Mouse (Mus musculus) limb, embryonic 10.5 days (tissue): ENCODE measurements at regions not wholly inside any gene's neighbourhood (a gene's known extent, or its start where the extent isn't known, plus 50 kb on each side); places are given as distances from the start of the nearest gene placed in this dataset.
A peak's percentile ranks its signal among the peaks of the same experiment; 100 is the strongest.

Source experiments
- DNase-seq: peaks from one replicate; pipeline ENCODE4 v3.0.0-alpha.2; 2017; ENCODE audit warnings: low spot score
- H3K27ac ChIP-seq: fragments of 300-500 bp; sonication (generic); 2 replicates; pipeline ENCODE4 v1.5.1; 2016; ENCODE audit warnings: mild to moderate bottlenecking
- H3K27me3 ChIP-seq: fragments of 300-500 bp; sonication (generic); 2 replicates; pipeline ENCODE4 v1.6.1; 2016; ENCODE audit warnings: low read depth, mild to moderate bottlenecking; ENCODE audit not compliant: poor library complexity, severe bottlenecking
- H3K36me3 ChIP-seq: fragments of 300-500 bp; sonication (generic); 2 replicates; pipeline ENCODE4 v1.6.1; 2016; ENCODE audit warnings: mild to moderate bottlenecking, moderate library complexity
- H3K4me1 ChIP-seq: fragments of 300-500 bp; sonication (generic); 2 replicates; pipeline ENCODE4 v1.6.1; 2016
- H3K4me3 ChIP-seq: fragments of 300-500 bp; sonication (generic); 2 replicates; pipeline ENCODE4 v1.5.1; 2016; ENCODE audit warnings: mild to moderate bottlenecking, moderate library complexity
- H3K9me3 ChIP-seq: fragments of 300-500 bp; sonication (generic); replicated peaks from 2 replicates; pipeline ENCODE4 v1.6.1; 2016; ENCODE audit warnings: mild to moderate bottlenecking
- WGBS: fragments of 180-500 bp; shearing (Covaris S2); methylation state at CpG from one replicate; pipeline ENCODE4 v1.1.7; 2016; 5-methylcytosine and 5-hydroxymethylcytosine counted together

GRCm38 (mm10) chr12:99039497-99040322, 119.3 kb downstream of the Ttc8 start:
- Histone ChIP-seq H3K27me3 (no peaks in the 10 kb centered on the region), H3K4me3 (no peak overlapping the region)
- no peak for DNase-seq

DNA sequence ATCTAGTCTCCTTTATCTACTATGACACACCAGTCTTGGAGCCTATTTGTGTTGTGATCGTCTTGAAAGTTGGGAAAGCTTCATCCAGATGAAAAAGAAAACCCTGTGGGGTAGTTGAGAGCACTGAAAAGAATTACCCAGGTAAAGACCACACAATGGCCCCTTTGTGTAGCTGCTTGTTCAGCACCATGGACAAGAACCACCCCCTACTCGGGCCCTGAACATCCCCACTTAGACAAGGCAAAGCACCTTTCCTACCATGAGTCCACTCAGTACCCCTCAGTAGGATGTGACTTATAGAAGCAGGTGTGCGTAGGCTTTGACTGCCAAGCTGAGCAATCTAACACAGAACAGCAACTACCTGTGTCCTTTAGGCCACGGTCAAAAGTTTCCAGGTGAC, 121.2 kb downstream of the Ttc8 start:
- DNase-seq = peak; percentile 50
- Histone ChIP-seq H3K4me1 (no peaks in the 10 kb centered on the region), H3K4me3 (no peak overlapping the region), H3K27me3 (no peaks in the 10 kb centered on the region), H3K9me3 (no peaks in the 10 kb centered on the region), H3K36me3 (no peaks in the 10 kb centered on the region), H3K27ac (no peak overlapping the region)
- WGBS = 67% methylated on average over 4 of the region's 4 CpGs

More at GRCm38 (mm10) chr12:99039497-99040322, 119.3 kb downstream of the Ttc8 start:
- Histone ChIP-seq H3K4me1 (no peaks in the 10 kb centered on the region), H3K36me3 (no peaks in the 10 kb centered on the region), H3K9me3 (no peaks in the 10 kb centered on the region), H3K27ac (no peak overlapping the region)
- WGBS = 83% methylated on average over 9 of the region's 9 CpGs

GRCm38 (mm10) chr12:99042918-99043862, 122.8 kb downstream of the Ttc8 start:
- Histone ChIP-seq H3K4me3 (no peak overlapping the region), H3K36me3 (no peaks in the 10 kb centered on the region), H3K27me3 (no peaks in the 10 kb centered on the region), H3K9me3 (no peaks in the 10 kb centered on the region), H3K4me1 (no peaks in the 10 kb centered on the region), H3K27ac (no peak overlapping the region)
- WGBS = 88% methylated on average over 16 of the region's 16 CpGs
- no peak for DNase-seq

DNA sequence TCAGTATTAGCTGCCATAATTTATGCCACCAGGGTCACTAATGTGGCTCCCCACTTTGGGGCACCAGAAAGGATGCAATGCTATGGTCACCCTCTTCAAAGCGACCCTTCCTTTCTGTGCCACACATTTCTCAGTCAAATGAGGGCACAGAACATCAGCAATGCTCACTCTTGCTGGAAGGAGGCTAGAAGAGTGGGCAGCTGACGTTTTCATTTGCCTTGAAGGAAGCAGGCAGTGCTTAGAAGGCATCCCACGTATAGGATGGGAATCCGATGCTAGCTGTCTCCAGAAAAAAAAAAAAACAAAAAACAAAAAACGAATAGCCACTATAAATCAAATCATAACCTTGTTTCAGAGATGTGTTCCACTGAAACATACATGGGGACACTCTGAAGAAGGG, 124.1 kb downstream of the Ttc8 start:
- Histone ChIP-seq H3K9me3 (no peaks in the 10 kb centered on the region), H3K36me3 (no peaks in the 10 kb centered on the region), H3K4me1 (no peaks in the 10 kb centered on the region), H3K27ac (no peak overlapping the region), H3K4me3 (no peak overlapping the region), H3K27me3 (no peaks in the 10 kb centered on the region)
- 79% methylated on average over 5 of the region's 5 CpGs for WGBS
- DNase-seq = no peak

GRCm38 (mm10) chr12:99050426-99050825, 130.1 kb downstream of the Ttc8 start:
- WGBS = 82% methylated on average over 2 of the region's 2 CpGs
- DNase-seq = no peak
- H3K4me1 ChIP-seq = no peaks in the 10 kb centered on the region

GRCm38 (mm10) chr12:99052599-99052998, 132.2 kb downstream of the Ttc8 start:
- WGBS = 90% methylated on average over 7 of the region's 7 CpGs
- H3K27me3 ChIP-seq = no peaks in the 10 kb centered on the region
- no peaks in the 10 kb centered on the region for H3K36me3 ChIP-seq
- H3K4me1 ChIP-seq = no peaks in the 10 kb centered on the region
- no peaks in the 10 kb centered on the region for H3K9me3 ChIP-seq
- H3K4me3 ChIP-seq = no peak overlapping the region
- H3K27ac ChIP-seq = no peak overlapping the region
- no peak for DNase-seq

More at GRCm38 (mm10) chr12:99050426-99050825, 130.1 kb downstream of the Ttc8 start:
- Histone ChIP-seq H3K4me3 (no peak overlapping the region), H3K27ac (no peak overlapping the region), H3K27me3 (no peaks in the 10 kb centered on the region), H3K9me3 (no peaks in the 10 kb centered on the region), H3K36me3 (no peaks in the 10 kb centered on the region)

- Histone ChIP-seq H3K27me3 (no peaks in the 10 kb centered on the region), H3K36me3 (no peaks in the 10 kb centered on the region), H3K4me3 (no peak overlapping the region), H3K27ac (no peak overlapping the region), H3K4me1 (no peaks in the 10 kb centered on the region), H3K9me3 (no peaks in the 10 kb centered on the region)
- 93% methylated on average over 2 of the region's 2 CpGs for WGBS
- no peak for DNase-seq
These were observed 137.1 kb downstream of the Ttc8 start for GRCm38 (mm10) chr12:99057521-99057920.

- Histone ChIP-seq H3K27me3 (no peaks in the 10 kb centered on the region), H3K27ac (no peak overlapping the region), H3K4me3 (no peak overlapping the region), H3K4me1 (peaks cover 7% of the 10 kb centered on the region), H3K9me3 (no peaks in the 10 kb centered on the region), H3K36me3 (no peaks in the 10 kb centered on the region)
- WGBS = 59% methylated on average over 2 of the region's 2 CpGs
- no peak for DNase-seq
These were observed 138.5 kb downstream of the Ttc8 start for GRCm38 (mm10) chr12:99058916-99059315.

GRCm38 (mm10) chr12:99059491-99059890, 139.1 kb downstream of the Ttc8 start:
- Histone ChIP-seq H3K4me1 (peaks cover 7% of the 10 kb centered on the region), H3K36me3 (no peaks in the 10 kb centered on the region), H3K9me3 (no peaks in the 10 kb centered on the region), H3K4me3 (no peak overlapping the region), H3K27ac (no peak overlapping the region), H3K27me3 (no peaks in the 10 kb centered on the region)
- no peak for DNase-seq
- WGBS = 97% methylated on average over 4 of the region's 4 CpGs

- peaks cover 7% of the 10 kb centered on the region for H3K4me1 ChIP-seq
- no peaks in the 10 kb centered on the region for H3K36me3 ChIP-seq
- WGBS = 73% methylated on average over 2 of the region's 2 CpGs
- DNase-seq = no peak
- no peaks in the 10 kb centered on the region for H3K27me3 ChIP-seq
- no peak overlapping the region for H3K27ac ChIP-seq
- no peaks in the 10 kb centered on the region for H3K9me3 ChIP-seq
- H3K4me3 ChIP-seq = no peak overlapping the region
These were observed 140.3 kb downstream of the Ttc8 start for GRCm38 (mm10) chr12:99060702-99061101.

GRCm38 (mm10) chr12:99063441-99063840, 143.1 kb downstream of the Ttc8 start:
- no peak overlapping the region for H3K27ac ChIP-seq
- no peaks in the 10 kb centered on the region for H3K27me3 ChIP-seq
- H3K4me1 ChIP-seq = peaks cover 7% of the 10 kb centered on the region
- WGBS = 86% methylated on average over 3 of the region's 3 CpGs
- DNase-seq = no peak
- H3K9me3 ChIP-seq = no peaks in the 10 kb centered on the region
- H3K4me3 ChIP-seq = no peak overlapping the region
- no peaks in the 10 kb centered on the region for H3K36me3 ChIP-seq

DNA sequence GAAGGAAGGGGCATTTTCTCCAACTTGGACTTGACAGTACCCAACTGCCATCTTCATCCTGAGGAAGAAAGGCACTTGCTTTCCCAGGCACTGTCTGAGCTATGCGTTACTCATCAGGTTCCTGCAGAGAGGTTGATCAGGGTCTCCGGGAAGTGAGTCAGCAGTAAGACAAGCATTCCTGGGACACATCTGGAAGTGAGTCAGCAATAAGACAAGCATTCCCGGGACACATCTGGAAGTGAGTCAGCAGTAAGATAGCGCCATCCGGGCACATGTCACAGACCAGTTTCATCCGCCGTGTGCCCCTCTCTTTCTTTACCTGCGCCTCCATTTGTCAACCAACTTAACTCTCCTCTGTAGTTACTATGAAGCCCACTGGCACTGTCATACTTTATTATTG, 143.5 kb downstream of the Ttc8 start:
- no peak overlapping the region for H3K27ac ChIP-seq
- H3K9me3 ChIP-seq = no peaks in the 10 kb centered on the region
- 84% methylated on average over 8 of the region's 8 CpGs for WGBS
- peaks cover 7% of the 10 kb centered on the region for H3K4me1 ChIP-seq
- no peaks in the 10 kb centered on the region for H3K36me3 ChIP-seq
- H3K4me3 ChIP-seq = no peak overlapping the region
- DNase-seq = no peak
- H3K27me3 ChIP-seq = no peaks in the 10 kb centered on the region

DNA sequence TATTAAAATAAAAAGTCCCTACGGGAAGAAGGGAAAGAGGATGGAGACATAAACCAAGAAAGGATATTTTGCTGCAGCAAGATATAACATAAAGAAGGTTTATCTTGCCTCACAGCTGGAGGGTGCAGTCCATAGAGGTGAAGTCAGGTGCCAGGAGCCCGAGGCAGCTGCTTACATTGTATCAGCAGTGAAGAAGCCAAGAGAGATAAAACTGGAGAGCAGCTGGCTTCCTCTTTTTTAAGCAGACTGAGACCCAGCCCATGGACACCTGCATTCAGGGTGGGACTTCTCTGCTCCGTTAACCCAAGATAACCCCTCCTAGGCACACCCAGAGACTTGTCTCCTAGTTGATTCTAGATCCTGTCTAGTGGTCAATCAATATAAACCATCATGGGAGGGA, 147.6 kb downstream of the Ttc8 start:
- Histone ChIP-seq H3K36me3 (no peaks in the 10 kb centered on the region), H3K27me3 (no peaks in the 10 kb centered on the region), H3K9me3 (no peaks in the 10 kb centered on the region), H3K4me3 (no peak overlapping the region), H3K27ac (no peak overlapping the region), H3K4me1 (peaks cover 9% of the 10 kb centered on the region)
- no peak for DNase-seq
- WGBS = 73% methylated on average over 3 of the region's 3 CpGs
